Mouse (Mus musculus) retina, postnatal 7 days (tissue): ENCODE measurements around the gene Hsp90ab1.

Experiments used
- DNase-seq: peaks from one replicate; pipeline ENCODE4 v3.0.0-alpha.2; 2012; ENCODE audit warnings: low read depth, low spot score

Hsp90ab1 gene

GRCm38 (mm10) chr17:45581567-45581983, 8.5 kb upstream of the Hsp90ab1 start:
- DNase-seq, result peak; percentile 67

- DNase-seq, result no peak
Measured at GRCm38 (mm10) chr17:45580958-45581477, 7.9 kb upstream of the Hsp90ab1 start.

GRCm38 (mm10) chr17:45579554-45579953, 6.5 kb upstream of the Hsp90ab1 start:
- no peak for DNase-seq

GRCm38 (mm10) chr17:45578843-45579242, 5.8 kb upstream of the Hsp90ab1 start:
- DNase-seq, result no peak

GRCm38 (mm10) chr17:45578242-45578641, 5.2 kb upstream of the Hsp90ab1 start:
- no peak for DNase-seq

- no peak for DNase-seq
Measured at GRCm38 (mm10) chr17:45575123-45575897, 2.2 kb upstream of the Hsp90ab1 start.

GRCm38 (mm10) chr17:45574129-45574761, 1.2 kb upstream of the Hsp90ab1 start:
- DNase-seq, result no peak

GRCm38 (mm10) chr17:45573780-45574123, 681 bp upstream of the Hsp90ab1 start:
- peak; percentile 80 for DNase-seq

- no peak for DNase-seq
Measured at GRCm38 (mm10) chr17:45572103-45573086, 676 bp downstream of the Hsp90ab1 start.

- DNase-seq, result no peak
Measured at GRCm38 (mm10) chr17:45569999-45570398, 3.1 kb downstream of the Hsp90ab1 start.

- DNase-seq, result no peak
Measured at GRCm38 (mm10) chr17:45568990-45569389, 4.1 kb downstream of the Hsp90ab1 start.

GRCm38 (mm10) chr17:45567162-45567601, 5.9 kb downstream of the Hsp90ab1 start:
- no peak for DNase-seq

GRCm38 (mm10) chr17:45566360-45567161, 6.5 kb downstream of the Hsp90ab1 start:
- DNase-seq, result no peak

- DNase-seq, result no peak
Measured at GRCm38 (mm10) chr17:45566031-45566359, 7.1 kb downstream of the Hsp90ab1 start.

GRCm38 (mm10) chr17:45565103-45565502, 8.0 kb downstream of the Hsp90ab1 start:
- DNase-seq, result no peak

- no peak for DNase-seq
Measured at GRCm38 (mm10) chr17:45564531-45565084, 8.5 kb downstream of the Hsp90ab1 start.

GRCm38 (mm10) chr17:45563655-45564530, 9.2 kb downstream of the Hsp90ab1 start, which contains the start of gene Slc35b2:
Gene Slc35b2, plus strand, starts transcription at chr17:45563874.
- DNase-seq, result peak; percentile 88

- no peak for DNase-seq
Measured at GRCm38 (mm10) chr17:45563216-45563615, 9.9 kb downstream of the Hsp90ab1 start.

GRCm38 (mm10) chr17:45559732-45560525, 13.1 kb downstream of the Hsp90ab1 start:
- DNase-seq, result no peak
